Mouse (Mus musculus) forebrain, embryonic 14.5 days (tissue): Measurements from ENCODE around the gene Ndufa11. TPM values are rescaled to one million over a fixed set of nuclear protein-coding genes. Genes with fewer than 3 reads are reported as not detected.

Source experiments
- ATAC-seq: fragments of 200-750 bp; cut with Nextera tagmentation; 2 replicates; pipeline ENCODE4 v1.8.0; 2017; ENCODE audit warnings: mild to moderate bottlenecking, moderate library complexity
- DNase-seq: peaks from one replicate; pipeline ENCODE4 v3.0.0-alpha.2; 2015; ENCODE audit warnings: low spot score
- H3K27ac ChIP-seq: fragments of 300-500 bp; sonication (generic); 2 replicates; pipeline ENCODE4 v1.5.1; 2014; ENCODE audit warnings: low read depth, mild to moderate bottlenecking, control low read depth, low read length, moderate library complexity
- H3K27me3 ChIP-seq: fragments of 300-500 bp; sonication (generic); replicated peaks from 2 replicates; pipeline ENCODE4 v1.6.1; 2014; ENCODE audit warnings: low read length, control low read depth, mixed read lengths; ENCODE audit not compliant: control insufficient read depth, insufficient read depth
- H3K36me3 ChIP-seq: fragments of 300-500 bp; sonication (generic); 2 replicates; pipeline ENCODE4 v1.6.1; 2014; ENCODE audit warnings: low read length, control low read depth; ENCODE audit not compliant: control insufficient read depth, insufficient read depth
- H3K4me1 ChIP-seq: fragments of 300-500 bp; sonication (generic); 2 replicates; pipeline ENCODE4 v1.6.1; 2014; ENCODE audit warnings: antibody characterized with exemption, low read length, control low read depth; ENCODE audit not compliant: control insufficient read depth, insufficient read depth
- H3K4me2 ChIP-seq: fragments of 300-500 bp; sonication (generic); 2 replicates; pipeline ENCODE4 v1.6.1; 2014; ENCODE audit warnings: mild to moderate bottlenecking, control low read depth, low read length
- H3K4me3 ChIP-seq: fragments of 300-500 bp; sonication (generic); 2 replicates; pipeline ENCODE4 v1.5.1; 2014; ENCODE audit warnings: low read depth, low read length, control low read depth
- H3K9ac ChIP-seq: fragments of 300-500 bp; sonication (generic); 2 replicates; pipeline ENCODE4 v1.6.1; 2014; ENCODE audit warnings: mild to moderate bottlenecking, low read length, control low read depth, moderate library complexity
- H3K9me3 ChIP-seq: fragments of 300-500 bp; sonication (generic); replicated peaks from 2 replicates; pipeline ENCODE4 v1.6.1; 2016; ENCODE audit warnings: low read length, control low read depth, mixed read lengths; ENCODE audit not compliant: control insufficient read depth
- WGBS: fragments of 180-500 bp; shearing (Covaris S2); extraction: QIAGEN DNeasy Blood & Tissue Kit; methylation state at CpG from one replicate; pipeline ENCODE4 v1.1.7; 2014; 5-methylcytosine and 5-hydroxymethylcytosine counted together
- polyA plus RNA-seq: library from polyadenylated mRNA; unstranded; fragments of >200 nt; fragmentation: Nextera tagmentation; extraction: Ambion mirVana; gene quantifications from 2 replicates; pipeline ENCODE4 v1.2.1, GENCODE M21; 2014

The Ndufa11 gene
- polyA plus RNA-seq, 1 experiment from 2014 or later = 613 TPM

DNA sequence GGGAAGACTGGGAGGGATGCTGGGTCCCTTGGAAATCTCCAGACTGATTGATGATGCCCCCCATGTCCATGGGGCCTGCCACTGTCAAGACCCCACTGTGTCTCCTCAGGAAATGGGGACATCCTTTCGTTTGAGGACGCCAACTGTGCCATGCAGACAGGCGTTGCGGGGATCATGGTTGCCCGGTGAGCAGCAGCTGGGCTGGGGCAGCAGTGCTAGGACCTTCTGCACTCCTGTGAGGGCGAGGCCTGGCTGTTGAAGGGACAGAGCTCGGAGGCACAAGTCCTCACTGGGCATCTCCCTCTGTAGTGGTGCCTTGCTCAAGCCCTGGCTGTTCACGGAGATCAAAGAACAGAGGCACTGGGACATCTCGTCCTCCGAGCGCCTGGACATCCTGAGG, 51.4 kb downstream of the Ndufa11 start:
- peaks cover 4% of the 10 kb centered on the region for H3K4me1 ChIP-seq
- no peaks in the 10 kb centered on the region for H3K9me3 ChIP-seq
- no peak for ATAC-seq
- H3K9ac ChIP-seq = no peak overlapping the region
- no peak overlapping the region for H3K4me3 ChIP-seq
- H3K36me3 ChIP-seq = peaks cover 49% of the 10 kb centered on the region
- 96% methylated on average over 11 of the region's 11 CpGs for WGBS
- H3K4me2 ChIP-seq = no peak overlapping the region
- no peak for DNase-seq
- no peaks in the 10 kb centered on the region for H3K27me3 ChIP-seq
- H3K27ac ChIP-seq = no peak overlapping the region

DNA sequence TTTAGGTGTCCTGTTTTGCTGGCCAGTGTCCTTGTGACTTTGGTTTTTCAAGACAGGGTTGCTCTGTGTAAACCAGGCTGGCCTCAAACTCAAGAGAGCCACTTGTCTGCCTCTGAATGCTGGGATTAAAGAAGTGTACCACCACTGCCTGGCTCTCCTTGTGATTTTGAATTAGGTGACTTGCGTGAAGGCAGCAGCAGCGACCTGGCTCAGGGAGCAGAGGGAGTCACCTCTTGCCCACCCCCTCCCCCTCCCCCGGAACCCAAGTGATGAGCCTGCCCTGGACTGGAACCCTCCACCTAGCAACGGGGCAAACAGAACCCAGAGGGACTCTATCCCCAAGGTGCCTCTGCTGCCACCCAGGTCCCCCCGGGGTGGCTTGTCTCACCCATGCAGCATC, 52.4 kb downstream of the Ndufa11 start, which contains the start of gene Prr22:
TSS of gene Prr22 (plus strand) at position 301 of the 400 bp plus-strand sequence.
- Histone ChIP-seq H3K27ac (no peak within 1 kb of the TSS), H3K4me3 (no peak within 1 kb of the TSS), H3K4me2 (no peak within 1 kb of the TSS), H3K27me3 (no peaks in the 10 kb centered on the region), H3K4me1 (peaks cover 4% of the 10 kb centered on the region), H3K9me3 (no peaks in the 10 kb centered on the region), H3K36me3 (peaks cover 49% of the 10 kb centered on the region), H3K9ac (no peak within 1 kb of the TSS)
- 95% methylated on average over 5 of the region's 5 CpGs for WGBS
- DNase-seq (no peak), ATAC-seq (no peak)

Other genes starting within 250 kb of the Ndufa11 start
- gene Ptprs, start 241.3 kb upstream of the Ndufa11 start, polyA plus RNA-seq = 248 and 319 TPM in 2 replicates
- 0.14 TPM in 1 of 2 replicates, not detected in the other for gene Znrf4, start 205.3 kb upstream of the Ndufa11 start, polyA plus RNA-seq
- 0.36 and 0.57 TPM in 2 replicates for gene Gm20219, start 163.4 kb upstream of the Ndufa11 start, polyA plus RNA-seq
- 28.7 and 36.7 TPM in 2 replicates for gene Safb2, start 133.2 kb upstream of the Ndufa11 start, polyA plus RNA-seq
- gene Safb, start 132.9 kb upstream of the Ndufa11 start, polyA plus RNA-seq = 57.9 and 83.5 TPM in 2 replicates
- gene 2410015M20Rik, start 108.0 kb upstream of the Ndufa11 start, polyA plus RNA-seq = 192 and 251 TPM in 2 replicates
- 1,134 and 1,576 TPM in 2 replicates for gene Rpl36, start 104.4 kb upstream of the Ndufa11 start, polyA plus RNA-seq
- gene Lonp1, start 90.9 kb upstream of the Ndufa11 start, polyA plus RNA-seq = 33.3 and 41.8 TPM in 2 replicates
- 1.2 and 1.3 TPM in 2 replicates for gene Catsperd, start 89.6 kb upstream of the Ndufa11 start, polyA plus RNA-seq
- gene Ranbp3, start 44.5 kb upstream of the Ndufa11 start, polyA plus RNA-seq = 116 and 120 TPM in 2 replicates
- 18.6 and 24.6 TPM in 2 replicates for gene Vmac, start 255 bp downstream of the Ndufa11 start, polyA plus RNA-seq
- gene Nrtn, start 39.8 kb downstream of the Ndufa11 start, polyA plus RNA-seq = 0.94 and 1.7 TPM in 2 replicates
- gene Dus3l, start 47.0 kb downstream of the Ndufa11 start, polyA plus RNA-seq = 48.2 and 57.3 TPM in 2 replicates
- 0.42 and 0.52 TPM in 2 replicates for gene Prr22, start 52.5 kb downstream of the Ndufa11 start, polyA plus RNA-seq
- gene Rfx2, start 113.2 kb downstream of the Ndufa11 start, polyA plus RNA-seq = 2.2 and 3.2 TPM in 2 replicates
- gene Acsbg2, start 156.7 kb downstream of the Ndufa11 start, polyA plus RNA-seq = not detected in 2 replicates
- gene 1700061G19Rik, start 157.7 kb downstream of the Ndufa11 start, polyA plus RNA-seq = 0.08 and 0.19 TPM in 2 replicates
- 45.6 and 52.3 TPM in 2 replicates for gene Mllt1, start 217.6 kb downstream of the Ndufa11 start, polyA plus RNA-seq